Mouse (Mus musculus) hindbrain, embryonic 13.5 days (tissue): ENCODE results near the gene Eif2s1. TPM values are rescaled to one million over a fixed set of nuclear protein-coding genes. Genes with fewer than 3 reads are reported as not detected.

Experiments
- ATAC-seq: fragments of 200-750 bp; cut with Nextera tagmentation; 2 replicates; pipeline ENCODE4 v1.8.0; 2017; ENCODE audit warnings: moderate TSS enrichment; ENCODE audit not compliant: low FRiP score
- H3K27ac ChIP-seq: fragments of 300-500 bp; sonication (generic); 2 replicates; pipeline ENCODE4 v1.5.1; 2015; ENCODE audit warnings: inconsistent platforms, mild to moderate bottlenecking, moderate library complexity
- H3K27me3 ChIP-seq: fragments of 300-500 bp; sonication (generic); 2 replicates; pipeline ENCODE4 v1.6.1; 2015; ENCODE audit warnings: mild to moderate bottlenecking, inconsistent platforms
- H3K36me3 ChIP-seq: fragments of 300-500 bp; sonication (generic); 2 replicates; pipeline ENCODE4 v1.6.1; 2015; ENCODE audit warnings: mild to moderate bottlenecking, inconsistent platforms
- H3K4me1 ChIP-seq: fragments of 300-500 bp; sonication (generic); replicated peaks from 2 replicates; pipeline ENCODE4 v1.6.1; 2015; ENCODE audit warnings: inconsistent platforms
- H3K4me2 ChIP-seq: fragments of 300-500 bp; sonication (generic); 2 replicates; pipeline ENCODE4 v1.6.1; 2015; ENCODE audit warnings: inconsistent platforms, mild to moderate bottlenecking, moderate library complexity
- H3K4me3 ChIP-seq: fragments of 300-500 bp; sonication (generic); 2 replicates; pipeline ENCODE4 v1.5.1; 2015; ENCODE audit warnings: mild to moderate bottlenecking, inconsistent platforms
- H3K9ac ChIP-seq: fragments of 300-500 bp; sonication (generic); 2 replicates; pipeline ENCODE4 v1.6.1; 2015; ENCODE audit warnings: mild to moderate bottlenecking, inconsistent platforms
- H3K9me3 ChIP-seq: fragments of 300-500 bp; sonication (generic); 2 replicates; pipeline ENCODE4 v1.6.1; 2016; ENCODE audit warnings: inconsistent platforms
- WGBS: fragments of 180-500 bp; shearing (Covaris S2); methylation state at CpG from one replicate; pipeline ENCODE4 v1.1.7; 2015; 5-methylcytosine and 5-hydroxymethylcytosine counted together
- polyA plus RNA-seq: library from polyadenylated mRNA; unstranded; fragments of >200 nt; fragmentation: Nextera tagmentation; extraction: Ambion mirVana; gene quantifications from 2 replicates; pipeline ENCODE4 v1.2.1, GENCODE M21; 2015

The Eif2s1 gene
- 154 and 170 TPM in 2 replicates for polyA plus RNA-seq

DNA sequence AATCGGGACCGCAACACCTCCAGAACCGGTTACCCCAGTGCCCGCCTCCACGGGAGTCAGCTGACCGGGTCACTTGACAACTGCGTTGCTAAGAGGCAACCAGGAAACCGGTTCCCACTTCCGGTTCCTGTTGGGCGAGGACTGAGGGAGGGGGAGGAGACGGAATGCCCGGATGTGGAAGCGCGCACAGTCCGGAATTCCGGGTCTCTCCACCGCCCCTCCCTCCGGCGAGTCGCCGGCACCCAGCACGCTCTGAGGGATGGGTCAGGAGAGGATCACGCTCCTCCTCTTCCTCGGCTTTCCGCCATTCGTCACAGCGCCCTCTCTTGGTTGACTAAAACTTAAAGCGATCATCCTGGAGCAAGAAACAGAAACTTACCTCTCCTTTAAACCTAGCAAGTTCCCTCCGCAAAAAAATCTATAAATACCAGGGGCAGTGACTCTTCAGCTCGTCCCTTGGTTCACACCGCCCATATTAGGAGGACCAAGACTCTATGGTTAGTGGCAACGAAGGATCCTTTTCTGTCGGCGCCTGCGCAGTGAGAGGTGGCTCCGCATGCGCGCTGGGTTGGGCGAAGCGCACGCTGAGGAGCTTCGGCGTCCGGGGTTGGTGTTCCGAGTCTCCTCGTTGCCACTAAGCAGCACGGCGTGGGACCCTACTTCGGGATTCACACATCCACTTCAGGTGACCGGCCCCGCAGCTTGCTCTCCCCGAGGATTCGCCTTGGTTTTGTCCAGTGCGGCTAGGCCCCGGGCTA lies at the start of gene Eif2s1, which contains the start of gene Atp6v1d:
TSS of gene Eif2s1 (plus strand) at position 324 of the 758 bp plus-strand sequence.
TSS of gene Atp6v1d (minus strand) at position 143 of the 758 bp plus-strand sequence.
- no peaks in the 10 kb centered on the region for H3K9me3 ChIP-seq
- WGBS: under 1% methylated on average over 55 of the region's 55 CpGs
- H3K36me3 ChIP-seq: peaks cover 2% of the 10 kb centered on the region; the same call in 1 of the 2 replicates
- peak within 1 kb of the TSS; percentile 89 for H3K9ac ChIP-seq
- peak; percentile 100 for ATAC-seq
- peaks cover 41% of the 10 kb centered on the region for H3K4me1 ChIP-seq
- peak within 1 kb of the TSS; percentile 92 for H3K4me3 ChIP-seq
- peak within 1 kb of the TSS; percentile 86 for H3K27ac ChIP-seq
- no peaks in the 10 kb centered on the region for H3K27me3 ChIP-seq
- H3K4me2 ChIP-seq: peak within 1 kb of the TSS; percentile 71

DNA sequence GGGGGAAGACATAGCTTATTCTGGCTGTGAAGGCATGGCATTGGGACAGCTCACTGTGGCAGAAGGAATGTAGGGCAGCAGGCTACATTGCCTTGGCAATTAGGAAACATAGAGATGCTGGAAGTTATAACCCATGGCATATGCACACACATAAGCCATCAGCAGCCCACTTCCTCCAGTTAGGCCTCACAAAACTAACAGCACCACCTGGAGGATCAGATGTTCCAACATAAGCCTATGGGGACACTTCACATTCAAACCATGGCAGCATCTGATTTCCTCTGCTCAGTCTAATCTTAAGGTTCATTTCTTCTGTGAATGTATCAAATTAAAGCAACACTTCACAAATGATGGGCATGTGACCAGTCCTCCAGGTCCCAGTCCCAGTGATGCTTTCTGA lies 47.2 kb upstream of the Eif2s1 start:
- Histone ChIP-seq H3K4me1 (no peaks in the 10 kb centered on the region), H3K36me3 (no peaks in the 10 kb centered on the region), H3K27ac (no peak overlapping the region), H3K4me2 (no peak overlapping the region), H3K9me3 (no peaks in the 10 kb centered on the region), H3K27me3 (no peaks in the 10 kb centered on the region), H3K9ac (no peak overlapping the region), H3K4me3 (no peak overlapping the region)
- ATAC-seq: no peak

DNA sequence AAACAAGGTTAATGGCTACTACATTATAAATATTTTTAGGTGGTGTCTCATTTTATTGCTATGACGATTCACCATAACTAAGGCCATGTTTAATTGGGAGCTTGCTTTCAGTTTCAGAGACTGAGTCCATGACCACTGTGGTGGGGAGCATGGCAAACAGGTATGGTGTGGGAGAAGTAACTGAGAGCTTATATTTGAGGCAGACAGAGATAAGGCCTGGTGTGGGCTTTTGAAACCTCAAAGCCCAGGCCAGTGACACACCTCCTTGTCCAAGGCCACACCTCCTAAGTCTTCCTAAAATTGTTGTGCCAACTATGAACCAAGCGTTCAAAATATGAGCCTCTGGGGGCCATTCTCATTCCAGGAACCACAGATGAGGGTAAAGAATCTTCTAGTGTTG lies 27.1 kb upstream of the Eif2s1 start:
- WGBS: 93% methylated on average over 2 of the region's 2 CpGs
- H3K27ac ChIP-seq: no peak overlapping the region
- no peak overlapping the region for H3K4me3 ChIP-seq
- H3K4me2 ChIP-seq: no peak overlapping the region
- peaks cover 47% of the 10 kb centered on the region for H3K36me3 ChIP-seq
- H3K9me3 ChIP-seq: no peaks in the 10 kb centered on the region
- H3K27me3 ChIP-seq: no peaks in the 10 kb centered on the region
- ATAC-seq: no peak
- no peak overlapping the region for H3K9ac ChIP-seq
- no peaks in the 10 kb centered on the region for H3K4me1 ChIP-seq

DNA sequence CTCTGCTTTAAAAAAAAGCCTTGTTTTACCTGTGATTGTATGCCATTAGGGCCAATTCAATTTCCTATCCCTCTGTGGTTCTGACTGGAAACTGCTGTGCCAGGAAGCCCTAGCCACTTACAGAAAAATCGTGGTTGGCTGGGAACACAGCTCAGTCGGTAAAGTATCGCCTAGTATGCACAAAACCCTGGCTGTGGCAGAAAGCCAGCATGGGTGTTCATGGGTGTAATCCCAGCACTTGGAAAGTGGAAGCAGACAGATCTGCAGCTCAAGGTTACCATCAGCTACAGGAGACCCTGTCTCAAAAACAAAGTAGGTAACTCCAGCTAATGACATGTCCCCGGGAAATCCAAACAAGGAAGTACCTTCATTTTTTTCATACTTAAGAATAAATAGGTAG lies 21.7 kb upstream of the Eif2s1 start:
- WGBS: 96% methylated on average over 4 of the region's 4 CpGs
- H3K36me3 ChIP-seq: peaks cover 74% of the 10 kb centered on the region
- H3K27me3 ChIP-seq: no peaks in the 10 kb centered on the region
- no peak overlapping the region for H3K9ac ChIP-seq
- H3K27ac ChIP-seq: no peak overlapping the region
- no peak overlapping the region for H3K4me2 ChIP-seq
- no peak overlapping the region for H3K4me3 ChIP-seq
- ATAC-seq: no peak
- H3K9me3 ChIP-seq: no peaks in the 10 kb centered on the region
- H3K4me1 ChIP-seq: no peaks in the 10 kb centered on the region

DNA sequence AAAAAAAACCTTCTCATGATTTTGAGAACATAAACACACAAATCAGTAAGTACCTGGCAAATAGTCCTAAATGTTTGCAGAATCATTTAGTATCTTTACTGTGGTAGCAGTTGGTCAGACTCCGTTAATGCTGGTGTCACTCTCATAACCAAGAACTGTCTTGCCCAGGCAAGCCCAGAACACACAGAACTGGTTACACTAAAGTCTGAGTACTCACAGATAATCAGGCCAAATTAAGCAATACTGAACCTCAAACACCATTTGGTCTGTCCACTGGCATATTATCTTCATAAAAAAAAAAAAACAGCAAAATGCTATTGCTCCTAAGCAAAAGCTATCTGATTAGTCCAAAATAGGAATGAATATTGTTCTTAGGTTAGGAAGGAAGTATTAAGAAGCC lies 19.2 kb upstream of the Eif2s1 start:
- WGBS: 100% methylated on average over 1 of the region's 1 CpGs
- no peak overlapping the region for H3K27ac ChIP-seq
- H3K4me3 ChIP-seq: no peak overlapping the region
- peaks cover 66% of the 10 kb centered on the region for H3K36me3 ChIP-seq
- H3K9ac ChIP-seq: no peak overlapping the region
- no peak overlapping the region for H3K4me2 ChIP-seq
- no peaks in the 10 kb centered on the region for H3K4me1 ChIP-seq
- no peak for ATAC-seq
- H3K27me3 ChIP-seq: no peaks in the 10 kb centered on the region
- H3K9me3 ChIP-seq: no peaks in the 10 kb centered on the region

DNA sequence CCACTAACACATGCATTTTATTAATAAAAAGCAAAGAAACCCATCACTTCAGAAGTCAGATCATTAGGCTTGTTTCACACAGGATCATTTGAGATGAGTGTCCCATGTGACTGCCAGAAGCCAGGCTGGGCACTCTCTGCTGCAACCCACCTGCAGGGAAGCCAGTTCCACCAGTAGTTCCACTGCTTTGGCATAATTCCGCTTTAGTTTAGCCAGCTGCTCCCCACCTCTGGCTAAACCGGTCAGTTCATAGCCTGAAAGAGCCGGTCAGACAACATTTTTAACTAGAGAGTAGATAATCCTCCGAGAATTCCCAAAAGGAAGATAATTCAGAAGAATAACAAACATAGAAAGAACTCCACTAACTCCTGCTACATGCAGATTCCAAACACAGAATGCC lies 13.4 kb upstream of the Eif2s1 start:
- no peaks in the 10 kb centered on the region for H3K4me1 ChIP-seq
- no peak for ATAC-seq

DNA sequence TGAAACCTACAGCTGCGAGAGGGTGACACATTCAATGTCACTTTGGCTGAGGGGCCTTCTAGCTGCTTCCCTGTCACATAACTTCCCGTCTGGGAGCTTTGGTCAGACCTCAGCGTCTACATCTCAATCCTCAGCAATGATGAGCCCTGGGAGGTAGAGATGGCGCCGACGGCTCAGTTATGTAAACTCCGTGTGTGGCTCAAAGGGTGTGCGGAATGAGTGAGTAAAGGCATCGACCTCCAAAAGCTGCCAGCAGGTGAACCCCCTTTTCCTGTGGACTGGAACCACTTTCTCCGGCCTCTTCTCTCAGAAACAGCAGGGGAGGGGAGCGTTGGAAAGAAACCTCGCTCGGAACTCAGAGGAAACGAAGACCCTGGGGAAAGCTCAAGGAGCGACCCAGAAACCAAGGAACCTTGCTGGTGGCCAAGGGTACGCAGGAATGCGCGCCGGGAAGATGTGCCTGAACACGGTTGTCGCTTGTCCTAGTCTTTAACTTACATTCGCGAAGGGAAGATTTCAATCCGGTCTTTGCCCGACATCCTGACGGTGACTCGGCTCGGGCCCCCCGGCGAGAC lies 611 bp upstream of the Eif2s1 start:
- WGBS: under 1% methylated on average over 30 of the region's 30 CpGs

More for the DNA sequence above, 13.4 kb upstream of the Eif2s1 start:
- H3K9me3 ChIP-seq: no peaks in the 10 kb centered on the region
- peaks cover 61% of the 10 kb centered on the region for H3K36me3 ChIP-seq
- H3K27ac ChIP-seq: no peak overlapping the region
- H3K4me3 ChIP-seq: no peak overlapping the region
- no peak overlapping the region for H3K9ac ChIP-seq
- WGBS: 97% methylated on average over 4 of the region's 4 CpGs
- H3K4me2 ChIP-seq: no peak overlapping the region
- H3K27me3 ChIP-seq: no peaks in the 10 kb centered on the region

DNA sequence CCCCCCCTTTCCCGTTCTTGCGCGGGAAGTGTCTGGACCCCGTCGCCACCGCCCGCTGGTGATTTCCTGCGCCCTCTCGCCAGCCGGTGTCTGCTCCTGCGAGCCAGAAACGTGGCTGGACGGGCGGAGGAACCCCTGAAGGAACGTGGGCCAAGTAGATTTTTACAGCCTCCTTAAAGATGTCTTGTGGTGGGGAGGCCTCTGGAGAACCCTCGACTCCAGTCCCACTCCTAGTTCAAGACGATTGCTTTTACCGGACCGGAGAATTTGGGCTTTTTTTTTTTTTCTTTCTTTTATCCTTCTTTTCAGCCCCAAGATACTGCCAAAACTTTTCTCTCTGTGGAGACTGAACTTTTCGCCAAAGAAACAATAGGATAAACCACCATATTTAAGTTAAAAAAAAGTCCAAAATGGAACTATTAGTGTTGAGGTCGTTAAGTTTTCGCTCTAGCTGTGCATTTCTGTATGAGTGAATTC lies 673 bp downstream of the Eif2s1 start:
- no peak for ATAC-seq
- H3K9me3 ChIP-seq: no peaks in the 10 kb centered on the region
- peak overlapping the region; percentile 86 for H3K27ac ChIP-seq
- no peaks in the 10 kb centered on the region for H3K27me3 ChIP-seq
- H3K4me1 ChIP-seq: peaks cover 41% of the 10 kb centered on the region
- peaks cover 7% of the 10 kb centered on the region for H3K36me3 ChIP-seq
- H3K9ac ChIP-seq: peak overlapping the region; percentile 88
- H3K4me3 ChIP-seq: peak overlapping the region; percentile 92
- under 1% methylated on average over 22 of the region's 22 CpGs for WGBS
- peak overlapping the region; percentile 60 for H3K4me2 ChIP-seq

More for the DNA sequence above, 611 bp upstream of the Eif2s1 start:
- peak overlapping the region; percentile 92 for H3K4me3 ChIP-seq
- peak; percentile 50 for ATAC-seq
- H3K9ac ChIP-seq: peak overlapping the region; percentile 89
- H3K9me3 ChIP-seq: no peaks in the 10 kb centered on the region
- peak overlapping the region; percentile 79 for H3K27ac ChIP-seq
- H3K36me3 ChIP-seq: peaks cover 9% of the 10 kb centered on the region
- no peaks in the 10 kb centered on the region for H3K27me3 ChIP-seq
- H3K4me2 ChIP-seq: peak overlapping the region; percentile 71
- H3K4me1 ChIP-seq: peaks cover 41% of the 10 kb centered on the region

DNA sequence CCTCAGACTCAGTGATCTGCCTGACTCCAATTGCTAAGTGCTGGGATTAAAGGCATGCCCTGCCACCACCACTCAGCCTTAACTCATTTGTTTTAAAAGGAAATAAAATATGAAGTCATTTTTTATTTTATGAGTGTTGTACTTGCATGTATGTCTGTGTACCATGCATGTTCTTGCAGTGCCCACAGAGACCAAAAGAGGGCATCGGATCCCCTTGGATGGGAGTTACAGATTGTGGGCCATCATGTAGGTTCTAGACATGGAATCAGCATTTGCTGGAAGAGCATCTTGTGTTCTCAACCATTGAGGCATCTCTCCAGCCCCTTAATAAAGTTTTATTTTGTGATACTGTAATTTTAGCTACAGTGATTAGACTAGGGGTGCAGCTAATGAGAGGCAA lies 3.8 kb downstream of the Eif2s1 start:
- Histone ChIP-seq H3K9ac (no peak overlapping the region), H3K9me3 (no peaks in the 10 kb centered on the region), H3K4me3 (no peak overlapping the region), H3K36me3 (peaks cover 26% of the 10 kb centered on the region), H3K27ac (no peak overlapping the region), H3K4me2 (no peak overlapping the region), H3K4me1 (peaks cover 15% of the 10 kb centered on the region), H3K27me3 (no peaks in the 10 kb centered on the region)
- 96% methylated on average over 1 of the region's 1 CpGs for WGBS
- ATAC-seq: no peak

DNA sequence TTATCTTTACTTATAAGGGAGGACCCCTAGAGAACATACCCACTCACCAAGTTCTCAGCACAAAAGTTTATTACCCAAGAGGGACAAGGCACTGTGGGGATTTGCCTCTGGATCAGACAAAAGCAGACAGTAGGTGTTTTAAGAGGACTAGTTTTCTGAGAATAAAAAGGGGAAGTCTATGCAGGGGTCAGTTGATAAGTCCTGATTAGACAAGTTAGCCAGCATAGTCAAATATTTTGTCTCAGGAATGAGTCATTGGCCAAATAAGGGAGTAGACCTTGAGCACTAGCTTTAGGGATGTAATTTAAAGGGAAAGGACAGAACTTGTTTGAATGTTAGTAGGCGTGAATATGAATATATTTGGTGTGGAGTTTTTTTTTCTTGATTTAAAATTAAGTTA lies 6.5 kb downstream of the Eif2s1 start:
- H3K4me3 ChIP-seq: no peak overlapping the region
- H3K9ac ChIP-seq: no peak overlapping the region
- no peak overlapping the region for H3K4me2 ChIP-seq
- H3K9me3 ChIP-seq: no peaks in the 10 kb centered on the region
- WGBS: 97% methylated on average over 1 of the region's 1 CpGs
- no peak for ATAC-seq
- no peak overlapping the region for H3K27ac ChIP-seq
- peaks cover 2% of the 10 kb centered on the region for H3K4me1 ChIP-seq
- H3K36me3 ChIP-seq: peaks cover 37% of the 10 kb centered on the region
- H3K27me3 ChIP-seq: no peaks in the 10 kb centered on the region

DNA sequence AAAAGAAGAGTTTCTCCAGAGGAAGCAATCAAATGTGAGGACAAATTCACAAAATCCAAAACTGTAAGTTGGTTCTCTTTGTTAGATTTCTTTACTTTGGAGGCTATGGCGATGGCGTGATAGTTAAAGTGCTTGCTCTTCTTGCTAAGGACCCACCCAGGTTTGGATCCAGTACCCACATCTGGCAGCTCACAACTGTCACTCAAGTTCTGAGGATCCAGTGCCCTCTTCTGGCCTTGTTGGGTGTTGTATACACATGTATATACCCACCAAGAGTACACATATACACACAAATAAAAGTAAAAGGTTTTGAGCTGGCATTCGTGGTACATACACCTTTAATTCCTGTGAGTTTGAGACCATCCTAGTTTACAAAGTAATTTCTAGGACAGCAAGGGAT lies 13.0 kb downstream of the Eif2s1 start:
- H3K27ac ChIP-seq: no peak overlapping the region
- H3K4me3 ChIP-seq: no peak overlapping the region
- no peaks in the 10 kb centered on the region for H3K9me3 ChIP-seq
- no peak for ATAC-seq
- H3K27me3 ChIP-seq: no peaks in the 10 kb centered on the region
- WGBS: 99% methylated on average over 3 of the region's 3 CpGs
- H3K4me1 ChIP-seq: no peaks in the 10 kb centered on the region
- H3K36me3 ChIP-seq: peaks cover 46% of the 10 kb centered on the region
- no peak overlapping the region for H3K4me2 ChIP-seq
- H3K9ac ChIP-seq: no peak overlapping the region

DNA sequence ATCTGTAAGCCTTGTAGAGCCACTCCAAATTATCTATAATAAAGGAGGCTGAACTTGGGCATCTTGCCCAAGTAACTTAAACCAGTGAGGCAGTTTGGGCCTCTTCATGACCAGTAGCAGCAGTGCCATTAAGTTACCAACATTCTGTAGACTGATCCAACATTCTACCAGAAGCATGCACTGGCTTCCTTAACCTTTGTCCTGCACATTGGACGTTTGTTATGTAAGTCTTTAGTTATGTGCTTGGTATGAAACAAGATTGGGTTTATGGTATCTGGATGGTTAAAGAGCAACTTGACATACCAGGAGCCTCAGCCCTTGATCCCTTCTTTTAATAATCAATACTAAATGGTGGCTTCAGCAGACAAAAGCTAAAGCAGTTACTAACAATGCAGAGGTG lies 28.4 kb downstream of the Eif2s1 start:
- WGBS: 78% methylated on average over 1 of the region's 1 CpGs
- no peak overlapping the region for H3K27ac ChIP-seq
- H3K4me2 ChIP-seq: no peak overlapping the region
- peaks cover 21% of the 10 kb centered on the region for H3K36me3 ChIP-seq
- no peak overlapping the region for H3K9ac ChIP-seq
- no peak for ATAC-seq
- no peaks in the 10 kb centered on the region for H3K27me3 ChIP-seq
- H3K4me3 ChIP-seq: no peak overlapping the region
- H3K9me3 ChIP-seq: 0 out of 2 replicates have a peak, but pooled peaks cover 5% of the 10 kb centered on the region
- no peaks in the 10 kb centered on the region for H3K4me1 ChIP-seq
